Mouse (Mus musculus) brain, embryonic 14.5 days (tissue): Measurements from ENCODE around the gene En2. TPM values are rescaled to one million over a fixed set of nuclear protein-coding genes. Genes with fewer than 3 reads are reported as not detected.

Experiments used
- DNase-seq: peaks from one replicate; pipeline ENCODE4 v3.0.0-alpha.2; 2011; ENCODE audit warnings: low read depth
- CTCF ChIP-seq: fragments of 200-500 bp; IDR thresholded peaks from 2 replicates; pipeline ENCODE4 v1.5.1; 2012; ENCODE audit warnings: inconsistent platforms, mild to moderate bottlenecking, moderate library complexity, borderline replicate concordance; ENCODE audit not compliant: insufficient read depth, insufficient read length; ENCODE audit errors: extremely low read depth
- POLR2A ChIP-seq: fragments of 200-500 bp; IDR thresholded peaks from 2 replicates; pipeline ENCODE4 v1.6.1; 2012; ENCODE audit warnings: mild to moderate bottlenecking, inconsistent platforms, borderline replicate concordance; ENCODE audit not compliant: poor library complexity, insufficient read depth, insufficient read length, severe bottlenecking; ENCODE audit errors: extremely low read depth
- polyA plus RNA-seq: library from polyadenylated mRNA; depleted of rRNA; stranded (reverse); fragments of >200 nt; gene quantifications from 2 replicates; pipeline ENCODE4 v1.2.3, GENCODE M21; 2012

The En2 gene
- polyA plus RNA-seq, 1 experiment = 30.9 TPM

GRCm38 (mm10) chr5:28172921-28173670, 7.6 kb downstream of the En2 start:
- DNase-seq = peak; percentile 31
- no peak for TF ChIP-seq CTCF
- TF ChIP-seq POLR2A = no peak

DNA sequence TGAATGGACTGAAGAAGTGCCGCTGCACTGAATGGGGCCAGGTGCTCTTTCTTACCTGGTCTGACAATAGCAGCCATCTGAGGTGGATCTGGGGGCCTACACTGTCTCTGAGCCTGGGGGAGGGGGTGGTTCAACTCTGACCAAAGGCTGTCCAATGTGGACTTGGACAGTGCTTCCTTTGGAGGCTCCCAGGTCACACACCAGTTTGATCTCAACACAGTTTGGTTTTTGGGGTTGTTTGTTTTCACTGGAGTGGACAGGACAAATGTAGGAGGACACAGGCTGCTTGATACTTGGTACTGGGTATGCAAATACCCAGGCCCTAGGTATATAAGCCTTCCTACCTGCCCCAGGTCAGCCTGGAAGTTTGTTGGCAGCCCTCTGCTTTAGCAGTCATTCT, 8.2 kb downstream of the En2 start:
- DNase-seq = no peak
- TF ChIP-seq POLR2A (no peak), CTCF (no peak)

DNA sequence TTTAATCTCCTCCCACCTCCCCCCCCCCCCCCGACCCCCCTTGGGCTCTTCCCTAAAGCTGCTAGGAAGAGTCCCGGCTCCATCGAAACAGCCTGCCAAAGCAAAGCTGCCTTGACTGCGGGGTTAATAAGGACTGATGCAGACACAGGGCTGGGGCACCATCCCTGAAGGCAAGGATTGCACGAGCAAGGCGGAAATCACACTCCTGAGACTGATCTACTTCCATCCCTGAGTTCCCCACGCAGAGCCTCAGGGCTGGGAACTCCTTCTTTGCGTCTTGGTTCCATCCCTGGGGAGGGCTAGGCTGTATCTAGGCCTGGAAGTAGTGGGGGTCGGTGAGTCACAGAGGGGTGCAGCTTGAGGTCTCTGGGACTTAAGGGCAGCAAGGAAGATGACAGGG, 8.6 kb downstream of the En2 start:
- no peak for DNase-seq
- TF ChIP-seq POLR2A (no peak), CTCF (no peak)

DNA sequence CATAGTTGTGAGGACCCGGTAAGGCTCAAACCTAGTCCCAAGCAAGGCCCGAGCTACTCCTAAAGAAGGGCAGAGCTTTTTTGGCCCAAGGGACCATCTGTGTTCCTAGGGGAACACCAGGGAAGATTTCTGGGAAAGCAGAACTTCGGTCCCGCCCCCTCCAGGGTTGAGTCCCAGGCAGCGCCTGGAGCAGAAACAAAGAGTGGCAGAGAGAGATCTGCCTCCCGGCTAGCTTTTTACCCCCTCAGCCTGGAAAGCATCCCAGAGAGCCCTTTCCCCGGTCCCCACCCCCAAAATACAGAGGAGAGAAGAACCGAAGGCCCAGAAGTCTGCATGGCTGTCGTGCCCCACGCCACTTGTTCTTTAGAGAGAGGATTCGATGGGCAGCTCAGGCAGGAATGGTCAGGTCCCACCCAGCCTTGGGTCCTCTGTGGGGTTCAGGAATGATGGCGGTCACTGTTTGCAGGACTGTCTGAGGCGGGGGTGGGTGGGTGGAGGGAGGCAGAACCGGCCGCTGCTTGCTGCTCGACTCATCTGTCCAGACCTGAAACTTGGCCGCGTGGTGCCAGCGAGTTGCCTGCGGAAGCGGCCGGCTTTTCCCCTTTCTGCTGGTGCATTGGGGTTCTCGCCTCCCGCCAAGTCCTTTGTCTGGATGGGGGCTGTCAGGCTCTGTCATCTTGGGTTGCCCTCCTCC, 9.5 kb downstream of the En2 start:
- TF ChIP-seq POLR2A (no peak), CTCF (no peak)
- peak; percentile 59 for DNase-seq

DNA sequence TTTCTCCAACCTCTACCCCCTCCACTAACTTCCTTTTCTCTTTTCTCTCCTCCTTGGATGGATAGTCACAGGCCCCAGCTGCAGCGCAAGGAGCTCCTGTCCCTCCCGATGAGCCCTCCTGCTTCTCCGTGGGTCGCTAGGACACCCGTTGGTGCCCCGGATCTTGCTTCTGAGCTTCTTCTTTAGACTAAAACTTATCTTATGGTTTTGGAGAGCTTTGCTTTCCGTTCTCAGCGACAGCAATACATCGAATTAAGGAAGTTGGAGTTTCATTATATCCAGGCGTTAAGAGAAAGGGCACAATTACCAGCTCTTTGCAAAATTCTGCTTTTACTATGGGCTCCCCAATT, 10.1 kb downstream of the En2 start:
- TF ChIP-seq CTCF (no peak), POLR2A (no peak)

DNA sequence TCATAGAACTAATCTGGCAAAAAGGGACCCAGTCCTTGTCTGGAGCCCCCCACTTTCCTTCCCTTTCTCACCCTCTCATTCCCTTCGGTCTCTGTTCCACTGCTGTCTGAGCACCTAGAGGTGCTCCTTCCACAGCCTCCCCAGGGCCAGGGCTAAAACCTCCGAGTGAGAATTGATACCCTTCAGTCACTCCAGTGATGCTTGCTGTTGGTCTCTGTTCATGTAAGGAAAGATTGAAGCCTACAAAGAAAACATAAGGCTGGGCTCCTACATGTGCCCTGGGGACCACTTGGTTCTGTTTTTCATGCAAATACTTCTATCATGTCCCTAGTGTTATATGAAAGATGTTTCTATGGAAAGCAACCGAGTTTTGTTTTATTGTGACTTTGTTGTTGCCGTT, 10.5 kb downstream of the En2 start:
- DNase-seq = no peak
- TF ChIP-seq CTCF (no peak), POLR2A (no peak)

More for the DNA sequence above, 10.1 kb downstream of the En2 start:
- no peak for DNase-seq

DNA sequence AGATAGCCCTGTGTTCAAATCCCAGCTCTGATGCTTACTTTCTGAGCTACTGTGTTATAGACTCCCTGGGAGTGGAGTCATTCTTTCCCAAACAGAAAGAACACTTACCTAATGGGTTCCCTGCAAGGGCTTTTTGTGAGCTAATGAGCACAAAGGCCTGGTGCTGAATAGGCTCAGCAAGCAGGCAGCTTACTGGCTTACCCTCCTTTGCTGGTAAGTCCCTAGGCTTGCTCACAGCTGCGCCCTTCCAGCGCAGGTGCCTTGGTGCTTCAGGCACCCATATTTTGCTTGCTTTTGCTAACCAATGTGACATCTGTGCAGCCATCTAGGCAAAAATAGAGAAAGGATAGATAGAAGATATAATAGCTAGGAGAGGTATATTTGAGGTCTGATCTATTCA, 11.1 kb downstream of the En2 start:
- TF ChIP-seq POLR2A (no peak), CTCF (no peak)
- peak; percentile 76 for DNase-seq

GRCm38 (mm10) chr5:28178322-28178721, 12.8 kb downstream of the En2 start:
- TF ChIP-seq CTCF (no peak), POLR2A (no peak)
- DNase-seq = no peak

- TF ChIP-seq POLR2A = no peak
- TF ChIP-seq CTCF = no peak
- peak; percentile 70 for DNase-seq
Observed at GRCm38 (mm10) chr5:28179237-28179790, 13.8 kb downstream of the En2 start.

GRCm38 (mm10) chr5:28191201-28192098, 26.0 kb downstream of the En2 start:
- TF ChIP-seq POLR2A (no peak), CTCF (no peak)
- no peak for DNase-seq

- TF ChIP-seq POLR2A = no peak
- no peak for TF ChIP-seq CTCF
- DNase-seq = no peak
Observed at GRCm38 (mm10) chr5:28192099-28192454, 26.6 kb downstream of the En2 start.
